Mouse (Mus musculus): ENCODE results near the gene Neurod2.

DNA sequence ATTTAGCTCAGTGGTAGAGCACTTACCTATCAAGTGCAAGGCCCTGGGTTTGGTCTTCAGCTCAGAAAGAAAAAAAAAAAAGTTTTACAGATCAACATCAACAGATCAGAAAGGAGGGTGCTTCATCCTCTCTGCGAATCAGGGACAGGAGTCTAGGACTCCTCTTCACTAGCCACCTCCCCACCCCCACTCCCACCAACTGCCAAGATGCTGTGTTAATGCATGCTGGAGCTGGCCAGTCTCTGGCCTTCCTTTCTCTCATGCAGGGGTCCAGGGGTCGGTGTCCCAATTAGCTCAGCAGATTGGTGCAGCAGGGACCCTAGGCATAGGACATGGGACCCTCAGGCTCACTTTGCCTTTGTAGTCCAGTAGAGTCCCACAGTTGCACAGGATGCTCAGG lies 41.1 kb upstream of the Neurod2 start:
- TF ChIP-seq CTCF (IDR thresholded peaks at IDR 0.05; ENCODE audit: low read depth) (no peak), EP300 (IDR thresholded peaks at IDR 0.05; ENCODE audit: low read depth) (no peak)

Measured in liver, embryonic 14.5 days (tissue).